Mouse (Mus musculus) bone marrow macrophage, adult 2 months (primary cell): ENCODE measurements around the gene Tas2r143.

ENCODE experiments used
- CTCF ChIP-seq: IDR thresholded peaks from 2 replicates; pipeline ENCODE4 v1.5.1; 2012; ENCODE audit warnings: low read depth, mild to moderate bottlenecking, low read length, moderate library complexity
- POLR2A ChIP-seq: IDR thresholded peaks from 2 replicates; pipeline ENCODE4 v1.6.1; 2012; ENCODE audit warnings: mild to moderate bottlenecking, low read depth, low read length, borderline replicate concordance

DNA sequence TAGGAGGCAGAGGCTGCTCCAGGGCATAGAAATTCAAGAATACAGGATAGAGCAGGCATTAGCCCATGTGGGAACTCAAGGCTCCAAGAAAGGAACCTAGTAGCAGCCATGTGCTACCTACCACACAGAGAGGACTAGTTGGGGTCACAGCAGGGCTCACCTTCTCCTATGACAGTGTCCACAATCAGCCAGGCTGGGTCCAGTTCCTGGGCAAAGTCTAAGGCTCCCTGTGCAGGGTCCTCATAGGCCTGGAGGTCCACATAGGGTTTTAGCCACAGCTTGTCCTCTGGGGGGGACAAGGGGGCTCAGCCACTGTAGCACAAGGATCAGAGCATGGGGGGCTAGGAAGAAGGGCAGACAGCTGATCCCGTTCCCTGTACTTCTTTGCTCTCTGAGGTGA is 37.5 kb upstream of the Tas2r143 start:
- no peak for TF ChIP-seq CTCF
- no peak for TF ChIP-seq POLR2A
